Mouse (Mus musculus) stomach, postnatal 0 days (tissue): ENCODE data around the gene Clic5. TPM values are rescaled to one million over a fixed set of nuclear protein-coding genes. Genes with fewer than 3 reads are reported as not detected.

Experiments used
- ATAC-seq: fragments of 200-750 bp; cut with Nextera tagmentation; 2 replicates; pipeline ENCODE4 v1.8.0; 2017; ENCODE audit not compliant: low FRiP score, low TSS enrichment
- DNase-seq: peaks from one replicate; pipeline ENCODE4 v3.0.0-alpha.2; 2016; ENCODE audit warnings: low spot score
- H3K27ac ChIP-seq: fragments of 300-500 bp; sonication (generic); replicated peaks from 2 replicates; pipeline ENCODE4 v1.5.1; 2014; ENCODE audit warnings: mild to moderate bottlenecking, control low read depth
- H3K27me3 ChIP-seq: fragments of 300-500 bp; sonication (generic); 2 replicates; pipeline ENCODE4 v1.6.1; 2014; ENCODE audit warnings: low read length; ENCODE audit not compliant: control insufficient read depth, insufficient read depth
- H3K36me3 ChIP-seq: fragments of 300-500 bp; sonication (generic); 2 replicates; pipeline ENCODE4 v1.6.1; 2014; ENCODE audit warnings: low read length, mixed read lengths; ENCODE audit not compliant: control insufficient read depth, insufficient read depth
- H3K4me1 ChIP-seq: fragments of 300-500 bp; sonication (generic); replicated peaks from 2 replicates; pipeline ENCODE4 v1.6.1; 2014; ENCODE audit warnings: antibody characterized with exemption; ENCODE audit not compliant: control insufficient read depth, insufficient read depth
- H3K4me2 ChIP-seq: fragments of 300-500 bp; sonication (generic); replicated peaks from 2 replicates; pipeline ENCODE4 v1.6.1; 2014; ENCODE audit warnings: low read depth, mild to moderate bottlenecking, control low read depth, moderate library complexity
- H3K4me3 ChIP-seq: fragments of 300-500 bp; sonication (generic); 2 replicates; pipeline ENCODE4 v1.5.1; 2014; ENCODE audit warnings: low read depth, low read length, control low read depth
- H3K9ac ChIP-seq: fragments of 300-500 bp; sonication (generic); 2 replicates; pipeline ENCODE4 v1.6.1; 2014; ENCODE audit warnings: mild to moderate bottlenecking, low read length, control low read depth, mixed read lengths
- H3K9me3 ChIP-seq: fragments of 300-500 bp; sonication (generic); 2 replicates; pipeline ENCODE4 v1.6.1; 2016; ENCODE audit warnings: low read length; ENCODE audit not compliant: control insufficient read depth
- CTCF ChIP-seq: IDR thresholded peaks from 2 replicates; pipeline ENCODE4 v1.5.1; 2016; ENCODE audit warnings: antibody characterized with exemption, low read depth, mild to moderate bottlenecking, moderate library complexity
- EP300 ChIP-seq: optimal IDR thresholded peaks from 2 replicates; pipeline ENCODE3; 2016; ENCODE audit warnings: antibody characterized with exemption
- WGBS: fragments of 180-500 bp; shearing (Covaris S2); extraction: QIAGEN DNeasy Blood & Tissue Kit; methylation state at CpG from one replicate; pipeline ENCODE4 v1.1.7; 2014; 5-methylcytosine and 5-hydroxymethylcytosine counted together
- polyA plus RNA-seq: library from polyadenylated mRNA; unstranded; fragments of >200 nt; fragmentation: Nextera tagmentation; extraction: Ambion mirVana; gene quantifications from 2 replicates; pipeline ENCODE4 v1.2.1, GENCODE M21; 2015

The Clic5 gene
- polyA plus RNA-seq, 1 experiment from 2014 or later = 3.7 TPM

GRCm38 (mm10) chr17:44153871-44154270 is 34.5 kb upstream of the Clic5 start:
- Histone ChIP-seq H3K36me3 (no peaks in the 10 kb centered on the region), H3K9ac (no peak overlapping the region), H3K9me3 (no peaks in the 10 kb centered on the region), H3K27me3 (no peaks in the 10 kb centered on the region), H3K27ac (no peak overlapping the region), H3K4me2 (no peak overlapping the region), H3K4me3 (no peak overlapping the region), H3K4me1 (no peaks in the 10 kb centered on the region)
- ATAC-seq (no peak), DNase-seq (no peak)
- 24% methylated on average over 5 of the region's 5 CpGs for WGBS
- TF ChIP-seq CTCF (no peak), EP300 (no peak)

- DNase-seq = no peak
- Histone ChIP-seq H3K4me1 (no peaks in the 10 kb centered on the region), H3K9me3 (no peaks in the 10 kb centered on the region), H3K27ac (no peak overlapping the region), H3K4me3 (no peak overlapping the region), H3K9ac (no peak overlapping the region), H3K27me3 (no peaks in the 10 kb centered on the region), H3K36me3 (no peaks in the 10 kb centered on the region), H3K4me2 (no peak overlapping the region)
- 77% methylated on average over 2 of the region's 2 CpGs for WGBS
- TF ChIP-seq CTCF (no peak), EP300 (no peak)
- ATAC-seq = no peak
These were observed 33.2 kb upstream of the Clic5 start for GRCm38 (mm10) chr17:44155204-44155603.

- 73% methylated on average over 1 of the region's 1 CpGs for WGBS
- no peak for DNase-seq
- no peak overlapping the region for H3K4me3 ChIP-seq
- H3K27ac ChIP-seq = no peak overlapping the region
- H3K4me1 ChIP-seq = no peaks in the 10 kb centered on the region
- no peak overlapping the region for H3K9ac ChIP-seq
- TF ChIP-seq CTCF (no peak), EP300 (no peak)
- ATAC-seq = no peak
- H3K27me3 ChIP-seq = no peaks in the 10 kb centered on the region
- no peaks in the 10 kb centered on the region for H3K36me3 ChIP-seq
- H3K9me3 ChIP-seq = no peaks in the 10 kb centered on the region
- H3K4me2 ChIP-seq = no peak overlapping the region
These were observed 30.2 kb upstream of the Clic5 start for GRCm38 (mm10) chr17:44158186-44158585.

GRCm38 (mm10) chr17:44160449-44160848 is 27.9 kb upstream of the Clic5 start:
- H3K4me3 ChIP-seq = no peak overlapping the region
- DNase-seq = no peak
- no peaks in the 10 kb centered on the region for H3K36me3 ChIP-seq
- no peaks in the 10 kb centered on the region for H3K27me3 ChIP-seq
- no peaks in the 10 kb centered on the region for H3K4me1 ChIP-seq
- no peak overlapping the region for H3K27ac ChIP-seq
- TF ChIP-seq EP300 (no peak), CTCF (no peak)
- ATAC-seq = no peak
- no peaks in the 10 kb centered on the region for H3K9me3 ChIP-seq
- H3K4me2 ChIP-seq = no peak overlapping the region
- H3K9ac ChIP-seq = no peak overlapping the region
- WGBS = 87% methylated on average over 11 of the region's 11 CpGs

- WGBS = 29% methylated on average over 5 of the region's 5 CpGs
- Histone ChIP-seq H3K9me3 (no peaks in the 10 kb centered on the region), H3K27ac (no peak overlapping the region), H3K4me1 (no peaks in the 10 kb centered on the region), H3K27me3 (no peaks in the 10 kb centered on the region), H3K4me2 (no peak overlapping the region), H3K36me3 (no peaks in the 10 kb centered on the region), H3K9ac (no peak overlapping the region), H3K4me3 (no peak overlapping the region)
- no peak for DNase-seq
- no peak for ATAC-seq
- no peak for TF ChIP-seq CTCF
- TF ChIP-seq EP300 = no peak
These were observed 25.9 kb upstream of the Clic5 start for GRCm38 (mm10) chr17:44162514-44162913.

GRCm38 (mm10) chr17:44162935-44163334 is 25.4 kb upstream of the Clic5 start:
- DNase-seq (no peak), ATAC-seq (no peak)
- TF ChIP-seq CTCF = no peak
- no peak for TF ChIP-seq EP300
- WGBS = 44% methylated on average over 5 of the region's 5 CpGs
- no peak overlapping the region for H3K4me3 ChIP-seq
- H3K9me3 ChIP-seq = no peaks in the 10 kb centered on the region
- no peak overlapping the region for H3K9ac ChIP-seq
- H3K27me3 ChIP-seq = no peaks in the 10 kb centered on the region
- H3K4me1 ChIP-seq = no peaks in the 10 kb centered on the region
- no peaks in the 10 kb centered on the region for H3K36me3 ChIP-seq
- no peak overlapping the region for H3K27ac ChIP-seq
- no peak overlapping the region for H3K4me2 ChIP-seq
